Mouse (Mus musculus) naive thymus-derived CD4-positive, alpha-beta T cell, adult 5 months (primary cell): Measurements from ENCODE around the gene Paqr5. TPM values are rescaled to one million over a fixed set of nuclear protein-coding genes. Genes with fewer than 3 reads are reported as not detected.

ENCODE experiments used
- polyA plus RNA-seq: library from polyadenylated mRNA; unstranded; fragments of 100-300 nt; shearing (Covaris generic); gene quantifications from one replicate; pipeline ENCODE4 v1.2.1, GENCODE M21; 2017

Gene Paqr5
- not detected for polyA plus RNA-seq

GRCm38 (mm10) chr9:62026600-62026999, at the start of gene Paqr5:
Gene Paqr5, minus strand, starts transcription at chr9:62026856.

GRCm38 (mm10) chr9:61946623-61947401, 79.8 kb downstream of the Paqr5 start, which contains the start of gene Kif23:
Gene Kif23, minus strand, starts transcription at chr9:61946774.

GRCm38 (mm10) chr9:61914203-61914916, 112.3 kb downstream of the Paqr5 start, which contains the start of gene Rplp1:
Gene Rplp1, minus strand, starts transcription at chr9:61914542.

Other genes with a start within 250 kb of the Paqr5 start
- gene Rplp1, start 112.3 kb downstream of the Paqr5 start, polyA plus RNA-seq: 2,428 TPM
- 15.9 TPM for gene Kif23, start 80.1 kb downstream of the Paqr5 start, polyA plus RNA-seq
- gene Glce, start 95.8 kb upstream of the Paqr5 start, polyA plus RNA-seq: 18.6 TPM